Mouse (Mus musculus) E14TG2a.4 (cell line): ENCODE measurements around the gene Pkd1l1.

Source experiments
- CTCF ChIP-seq: conservative IDR thresholded peaks from 2 replicates; pipeline ENCODE4 v1.5.1; 2014; ENCODE audit warnings: low read length
- POU5F1 ChIP-seq: IDR thresholded peaks from 2 replicates; pipeline ENCODE4 v1.6.1; 2014; ENCODE audit warnings: low read length, borderline replicate concordance

- peak; percentile 69 for TF ChIP-seq CTCF
- no peak for TF ChIP-seq POU5F1
Measured at GRCm38 (mm10) chr11:8859868-8860267, 113.2 kb downstream of the Pkd1l1 start.
